Mouse (Mus musculus) E14TG2a.4 (cell line): ENCODE measurements around the gene Stac.

Experiments
- CTCF ChIP-seq: conservative IDR thresholded peaks from 2 replicates; pipeline ENCODE4 v1.5.1; 2014; ENCODE audit warnings: low read length
- NANOG ChIP-seq: IDR thresholded peaks from 2 replicates; pipeline ENCODE4 v1.6.1; 2014; ENCODE audit warnings: borderline replicate concordance, low read length, mixed read lengths
- POU5F1 ChIP-seq: IDR thresholded peaks from 2 replicates; pipeline ENCODE4 v1.6.1; 2014; ENCODE audit warnings: low read length, borderline replicate concordance

DNA sequence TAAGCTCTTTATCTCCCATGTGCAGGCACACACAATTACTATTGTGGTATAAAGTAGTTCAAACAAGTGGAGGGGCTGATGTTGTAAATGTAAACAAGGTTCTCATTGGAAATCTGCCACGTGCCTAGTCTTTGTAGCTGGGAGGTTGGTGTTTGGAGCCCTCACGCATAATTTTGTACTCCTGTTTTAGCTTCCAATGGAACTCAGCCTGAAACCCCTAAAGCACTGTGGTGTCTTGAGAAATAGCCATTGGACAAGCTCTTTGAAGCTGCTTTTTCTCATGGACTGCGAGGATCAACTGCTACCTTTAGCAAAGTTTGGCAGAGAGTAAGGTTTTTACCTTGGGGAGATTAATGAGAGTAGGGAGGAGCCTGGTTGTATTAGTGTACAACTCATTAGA, 24.3 kb upstream of the Stac start:
- TF ChIP-seq CTCF (no peak), NANOG (no peak), POU5F1 (no peak)
